Mouse (Mus musculus): ENCODE results near the gene Rfng.
"Not testable (repeated sequence)": the region's sequence is repeated elsewhere in the genome, so short reads cannot be mapped to it uniquely, and the experiment has no call there.

- not testable (repeated sequence) for TF ChIP-seq USF1 (IDR thresholded peaks at IDR 0.05; ENCODE audit: low read depth, low read length); MEF2A (IDR thresholded peaks at IDR 0.05; ENCODE audit: extremely low read depth, insufficient replicate concordance, low read depth, low read length, poor library complexity, severe bottlenecking); CHD2 (IDR thresholded peaks at IDR 0.05; ENCODE audit: low read length); CTCF (IDR thresholded peaks at IDR 0.05 in 2 of 3, conservative IDR thresholded peaks at IDR 0.05 in 1 of 3; ENCODE audit: control insufficient read depth in 1 of 3, insufficient read depth in 1 of 3, low read depth in 2 of 3, low read length in 3 of 3, poor library complexity in 1 of 3, severe bottlenecking in 1 of 3); ZC3H11A (IDR thresholded peaks at IDR 0.05; ENCODE audit: low read depth, low read length)
Observed at GRCm38 (mm10) chr11:120832962-120833361, 49.0 kb upstream of the Rfng start.
